Mouse (Mus musculus): ENCODE measurements around the gene Apbb2. TPM values are rescaled to one million over a fixed set of nuclear protein-coding genes. Genes with fewer than 3 reads are reported as not detected.

Apbb2 gene
- total and polyA plus RNA-seq, 3 experiments, result 0.34 to 0.40 (median 0.34) TPM

- dilution Hi-C loops (cut with MboI; ENCODE audit: extremely low pct_ligation_motif_present, extremely low pct_unique_long_range_greater_than_20kb, low sequenced_read_pairs) (no loop called here), in situ Hi-C loops (cut with MboI; ENCODE audit: low pct_ligation_motif_present, low pct_unique_long_range_greater_than_20kb, low sequenced_read_pairs) (no loop called here)
- no peak overlapping the region for H3K4me2 ChIP-seq (ENCODE audit: insufficient read depth, low read depth, poor library complexity, severe bottlenecking)
- no peaks in the 10 kb centered on the region for H3K36me3 ChIP-seq (replicated peaks in 1 of 2; ENCODE audit: control insufficient read depth in 1 of 2, insufficient read depth in 1 of 2, low read length in 1 of 2)
- H3K4me3 ChIP-seq (replicated peaks in 1 of 3; ENCODE audit: low read depth in 2 of 3, low read length in 2 of 3, poor library complexity in 1 of 3), result no peak overlapping the region
- peaks cover 12 to 26% of the 10 kb centered on the region in 2 experiments for H3K4me1 ChIP-seq (ENCODE audit: control insufficient read depth in 1 of 2, insufficient read depth in 2 of 2)
- DNase-seq (ENCODE audit: extremely low read depth), result no peak
- H3K79me2 ChIP-seq (replicated peaks; ENCODE audit: control insufficient read depth, extremely low read depth, insufficient read depth, poor library complexity, severe bottlenecking), result no peaks in the 10 kb centered on the region
- H3K9ac ChIP-seq (ENCODE audit: insufficient read depth, low read depth), result no peak overlapping the region
- no peaks in the 10 kb centered on the region for H3K9me3 ChIP-seq (replicated peaks; ENCODE audit: low read length)
- TF ChIP-seq NRF1 (IDR thresholded peaks at IDR 0.05; ENCODE audit: low read depth, low read length), result no peak
- TF ChIP-seq NELFE (IDR thresholded peaks at IDR 0.05; ENCODE audit: low read depth, low read length), result no peak
- TF ChIP-seq USF2 (conservative IDR thresholded peaks at IDR 0.05; ENCODE audit: low read depth, low read length), result no peak
- TF ChIP-seq MXI1 (IDR thresholded peaks at IDR 0.05; ENCODE audit: low read depth, low read length), result no peak
- TF ChIP-seq USF1 (IDR thresholded peaks at IDR 0.05; ENCODE audit: low read depth, low read length), result no peak
- no peak for TF ChIP-seq GABPA (IDR thresholded peaks at IDR 0.05; ENCODE audit: insufficient replicate concordance, low read depth, low read length)
- no peak for TF ChIP-seq RCOR1 (conservative IDR thresholded peaks at IDR 0.05; ENCODE audit: low read depth, low read length)
- TF ChIP-seq POLR2A (IDR thresholded peaks at IDR 0.05; ENCODE audit: low read depth, low read length), result no peak
- no peak for TF ChIP-seq IRF4 (IDR thresholded peaks at IDR 0.05; ENCODE audit: low read depth, low read length)
- TF ChIP-seq CHD1 (IDR thresholded peaks at IDR 0.05; ENCODE audit: low read depth, low read length), result no peak
- TF ChIP-seq UBTF (IDR thresholded peaks at IDR 0.05; ENCODE audit: low read depth, low read length), result no peak
- no peak for TF ChIP-seq ZNF384 (IDR thresholded peaks at IDR 0.05; ENCODE audit: low read depth, low read length)
- TF ChIP-seq MAX (IDR thresholded peaks at IDR 0.05; ENCODE audit: low read length), result no peak
- no peak for TF ChIP-seq JUND (conservative IDR thresholded peaks at IDR 0.05; ENCODE audit: low read depth, low read length)
- TF ChIP-seq ETS1 (conservative IDR thresholded peaks at IDR 0.05; ENCODE audit: low read depth, low read length), result no peak
- no peak for TF ChIP-seq SIN3A (IDR thresholded peaks at IDR 0.05; ENCODE audit: low read length)
- no peak for TF ChIP-seq MEF2A (IDR thresholded peaks at IDR 0.05; ENCODE audit: borderline replicate concordance, low read depth, low read length)
- TF ChIP-seq RAD21 (IDR thresholded peaks at IDR 0.05; ENCODE audit: low read depth, low read length), result no peak
- no peaks in the 10 kb centered on the region for H3K27me3 ChIP-seq (replicated peaks)
- no peak overlapping the region for H3K27ac ChIP-seq (ENCODE audit: insufficient read depth, low read depth)
Observed at GRCm38 (mm10) chr5:66351836-66352390, 266.7 kb downstream of the Apbb2 start.

- no peaks in the 10 kb centered on the region for H3K27me3 ChIP-seq (replicated peaks)
- DNase-seq (ENCODE audit: extremely low read depth), result no peak
- H3K4me1 ChIP-seq (ENCODE audit: control insufficient read depth in 1 of 2, insufficient read depth in 2 of 2), result peaks cover 14 to 30% of the 10 kb centered on the region in 2 experiments
- H3K9ac ChIP-seq (ENCODE audit: insufficient read depth, low read depth), result no peak overlapping the region
- no peaks in the 10 kb centered on the region for H3K79me2 ChIP-seq (replicated peaks; ENCODE audit: control insufficient read depth, extremely low read depth, insufficient read depth, poor library complexity, severe bottlenecking)
- no peak overlapping the region for H3K4me2 ChIP-seq (ENCODE audit: insufficient read depth, low read depth, poor library complexity, severe bottlenecking)
- H3K27ac ChIP-seq (ENCODE audit: insufficient read depth, low read depth), result no peak overlapping the region
- TF ChIP-seq GABPA (IDR thresholded peaks at IDR 0.05; ENCODE audit: insufficient replicate concordance, low read depth, low read length), result no peak
- no peak for TF ChIP-seq ETS1 (conservative IDR thresholded peaks at IDR 0.05; ENCODE audit: low read depth, low read length)
- no peak for TF ChIP-seq POLR2AphosphoS2 (IDR thresholded peaks at IDR 0.05; ENCODE audit: low read depth, low read length)
- TF ChIP-seq KAT2A (IDR thresholded peaks at IDR 0.05; ENCODE audit: insufficient replicate concordance, low read length), result no peak
- no peak for TF ChIP-seq ZC3H11A (IDR thresholded peaks at IDR 0.05; ENCODE audit: low read depth, low read length)
- no peak for TF ChIP-seq USF1 (IDR thresholded peaks at IDR 0.05; ENCODE audit: low read depth, low read length)
- TF ChIP-seq MYC (IDR thresholded peaks at IDR 0.05; ENCODE audit: low read depth, low read length), result no peak
- no peak for TF ChIP-seq JUN (IDR thresholded peaks at IDR 0.05; ENCODE audit: insufficient read depth, low read depth, low read length)
- TF ChIP-seq E2F4 (IDR thresholded peaks at IDR 0.05; ENCODE audit: insufficient replicate concordance, low read depth, low read length), result no peak
- TF ChIP-seq TBP (conservative IDR thresholded peaks at IDR 0.05; ENCODE audit: low read depth, low read length), result no peak
- no peak for TF ChIP-seq ZMIZ1 (IDR thresholded peaks at IDR 0.05; ENCODE audit: low read depth, low read length)
- TF ChIP-seq SMC3 (IDR thresholded peaks at IDR 0.05; ENCODE audit: low read depth, low read length), result no peak
- TF ChIP-seq MAZ (IDR thresholded peaks at IDR 0.05; ENCODE audit: low read depth, low read length), result no peak
- no peak for TF ChIP-seq CHD1 (IDR thresholded peaks at IDR 0.05; ENCODE audit: low read depth, low read length)
- no peak for TF ChIP-seq JUND (conservative IDR thresholded peaks at IDR 0.05; ENCODE audit: low read depth, low read length)
- dilution Hi-C loops (cut with MboI; ENCODE audit: extremely low pct_ligation_motif_present, extremely low pct_unique_long_range_greater_than_20kb, low sequenced_read_pairs) (no loop called here), in situ Hi-C loops (cut with MboI; ENCODE audit: low pct_ligation_motif_present, low pct_unique_long_range_greater_than_20kb, low sequenced_read_pairs) (no loop called here)
- H3K9me3 ChIP-seq (replicated peaks; ENCODE audit: low read length), result no peaks in the 10 kb centered on the region
- no peaks in the 10 kb centered on the region for H3K36me3 ChIP-seq (replicated peaks in 1 of 2; ENCODE audit: control insufficient read depth in 1 of 2, insufficient read depth in 1 of 2, low read length in 1 of 2)
- H3K4me3 ChIP-seq (replicated peaks in 1 of 3; ENCODE audit: low read depth in 2 of 3, low read length in 2 of 3, poor library complexity in 1 of 3), result no peak overlapping the region
Observed at GRCm38 (mm10) chr5:66351064-66351463, 267.5 kb downstream of the Apbb2 start.

Data from CH12.LX (cell line).